Mouse (Mus musculus) kidney, embryonic 16.5 days (tissue): ENCODE measurements at regions not wholly inside any gene's neighbourhood (a gene's known extent, or its start where the extent isn't known, plus 50 kb on each side); places are given as distances from the start of the nearest gene placed in this dataset.

ENCODE experiments used
- ATAC-seq: fragments of 200-750 bp; cut with Nextera tagmentation; 2 replicates; pipeline ENCODE4 v1.8.0; 2017; ENCODE audit warnings: moderate TSS enrichment; ENCODE audit not compliant: low FRiP score, low TSS enrichment
- H3K27ac ChIP-seq: fragments of 300-500 bp; sonication (generic); 2 replicates; pipeline ENCODE4 v1.5.1; 2014; ENCODE audit warnings: low read length
- H3K27me3 ChIP-seq: fragments of 300-500 bp; sonication (generic); 2 replicates; pipeline ENCODE4 v1.6.1; 2014; ENCODE audit warnings: low read length, control low read depth, mixed read lengths; ENCODE audit not compliant: insufficient read depth
- H3K36me3 ChIP-seq: fragments of 300-500 bp; sonication (generic); 2 replicates; pipeline ENCODE4 v1.6.1; 2014; ENCODE audit warnings: low read length, control low read depth, mixed read lengths; ENCODE audit not compliant: insufficient read depth
- H3K4me1 ChIP-seq: fragments of 300-500 bp; sonication (generic); 2 replicates; pipeline ENCODE4 v1.6.1; 2014; ENCODE audit warnings: low read length, control low read depth, mixed read lengths; ENCODE audit not compliant: insufficient read depth
- H3K4me2 ChIP-seq: fragments of 300-500 bp; sonication (generic); replicated peaks from 2 replicates; pipeline ENCODE4 v1.6.1; 2014; ENCODE audit warnings: low read depth, low read length
- H3K4me3 ChIP-seq: fragments of 300-500 bp; sonication (generic); 2 replicates; pipeline ENCODE4 v1.5.1; 2014; ENCODE audit warnings: mild to moderate bottlenecking, low read length
- H3K9ac ChIP-seq: fragments of 300-500 bp; sonication (generic); replicated peaks from 2 replicates; pipeline ENCODE4 v1.6.1; 2014; ENCODE audit warnings: low read length
- H3K9me3 ChIP-seq: fragments of 300-500 bp; sonication (generic); 2 replicates; pipeline ENCODE4 v1.6.1; 2016; ENCODE audit warnings: low read length, control low read depth
- WGBS: fragments of 180-500 bp; shearing (Covaris S2); extraction: QIAGEN DNeasy Blood & Tissue Kit; methylation state at CpG from one replicate; pipeline ENCODE4 v1.1.7; 2014; 5-methylcytosine and 5-hydroxymethylcytosine counted together

GRCm38 (mm10) chr2:114879084-114879483 is 224.3 kb upstream of the Dph6 start:
- 63% methylated on average over 2 of the region's 2 CpGs for WGBS
- ATAC-seq = no peak
- H3K4me3 ChIP-seq = no peak overlapping the region
- H3K36me3 ChIP-seq = no peaks in the 10 kb centered on the region
- H3K9me3 ChIP-seq = no peaks in the 10 kb centered on the region
- no peaks in the 10 kb centered on the region for H3K4me1 ChIP-seq
- H3K9ac ChIP-seq = no peak overlapping the region
- no peak overlapping the region for H3K4me2 ChIP-seq
- no peaks in the 10 kb centered on the region for H3K27me3 ChIP-seq
- no peak overlapping the region for H3K27ac ChIP-seq

- 71% methylated on average over 2 of the region's 2 CpGs for WGBS
- Histone ChIP-seq H3K36me3 (no peaks in the 10 kb centered on the region), H3K27me3 (no peaks in the 10 kb centered on the region), H3K9me3 (no peaks in the 10 kb centered on the region), H3K27ac (no peak overlapping the region), H3K4me3 (no peak overlapping the region), H3K9ac (no peak overlapping the region), H3K4me2 (no peak overlapping the region), H3K4me1 (no peaks in the 10 kb centered on the region)
- ATAC-seq = no peak
These were observed 225.0 kb upstream of the Dph6 start for GRCm38 (mm10) chr2:114879784-114880183.

GRCm38 (mm10) chr2:114885734-114886260 is 231.0 kb upstream of the Dph6 start:
- no peaks in the 10 kb centered on the region for H3K36me3 ChIP-seq
- H3K4me1 ChIP-seq = no peaks in the 10 kb centered on the region
- no peak for ATAC-seq
- H3K27me3 ChIP-seq = no peaks in the 10 kb centered on the region
- H3K27ac ChIP-seq = no peak overlapping the region
- no peak overlapping the region for H3K4me2 ChIP-seq
- H3K9me3 ChIP-seq = no peaks in the 10 kb centered on the region
- no peak overlapping the region for H3K9ac ChIP-seq
- H3K4me3 ChIP-seq = no peak overlapping the region
- WGBS = 89% methylated on average over 2 of the region's 2 CpGs

- H3K9me3 ChIP-seq = no peaks in the 10 kb centered on the region
- H3K36me3 ChIP-seq = no peaks in the 10 kb centered on the region
- no peaks in the 10 kb centered on the region for H3K4me1 ChIP-seq
- no peak overlapping the region for H3K27ac ChIP-seq
- H3K4me2 ChIP-seq = no peak overlapping the region
- ATAC-seq = no peak
- 69% methylated on average over 2 of the region's 2 CpGs for WGBS
- H3K4me3 ChIP-seq = no peak overlapping the region
- H3K9ac ChIP-seq = no peak overlapping the region
- no peaks in the 10 kb centered on the region for H3K27me3 ChIP-seq
These were observed 244.0 kb upstream of the Dph6 start for GRCm38 (mm10) chr2:114898812-114899211.

GRCm38 (mm10) chr2:114911845-114912500 is 257.2 kb upstream of the Dph6 start:
- Histone ChIP-seq H3K27me3 (no peaks in the 10 kb centered on the region), H3K9me3 (no peaks in the 10 kb centered on the region), H3K27ac (no peak overlapping the region), H3K36me3 (no peaks in the 10 kb centered on the region), H3K4me2 (no peak overlapping the region; the same call in 1 of the 2 replicates), H3K4me3 (no peak overlapping the region), H3K4me1 (0 out of 2 replicates have a peak, but pooled peaks cover 5% of the 10 kb centered on the region), H3K9ac (no peak overlapping the region)
- peak; percentile 71; the same call in 1 of the 2 replicates for ATAC-seq
- 29% methylated on average over 7 of the region's 7 CpGs for WGBS

GRCm38 (mm10) chr2:114915025-114915690 is 260.4 kb upstream of the Dph6 start:
- no peak overlapping the region for H3K9ac ChIP-seq
- no peaks in the 10 kb centered on the region for H3K9me3 ChIP-seq
- WGBS = 60% methylated on average over 6 of the region's 6 CpGs
- no peaks in the 10 kb centered on the region for H3K27me3 ChIP-seq
- no peak overlapping the region for H3K27ac ChIP-seq
- no peak overlapping the region for H3K4me3 ChIP-seq
- no peak overlapping the region for H3K4me2 ChIP-seq
- no peaks in the 10 kb centered on the region for H3K36me3 ChIP-seq
- ATAC-seq = no peak
- H3K4me1 ChIP-seq = 0 out of 2 replicates have a peak, but pooled peaks cover 5% of the 10 kb centered on the region

GRCm38 (mm10) chr2:114918420-114919332 is 263.9 kb upstream of the Dph6 start:
- 60% methylated on average over 16 of the region's 16 CpGs for WGBS
- no peak overlapping the region for H3K4me3 ChIP-seq
- no peak overlapping the region for H3K9ac ChIP-seq
- H3K27ac ChIP-seq = no peak overlapping the region
- no peaks in the 10 kb centered on the region for H3K4me1 ChIP-seq
- peak; percentile 80 for ATAC-seq
- no peak overlapping the region for H3K4me2 ChIP-seq
- no peaks in the 10 kb centered on the region for H3K27me3 ChIP-seq
- H3K36me3 ChIP-seq = no peaks in the 10 kb centered on the region
- H3K9me3 ChIP-seq = no peaks in the 10 kb centered on the region

- 77% methylated on average over 2 of the region's 2 CpGs for WGBS
- ATAC-seq = no peak
- H3K4me2 ChIP-seq = no peak overlapping the region
These were observed 269.1 kb upstream of the Dph6 start for GRCm38 (mm10) chr2:114923911-114924310.

GRCm38 (mm10) chr2:114935436-114935835 is 280.7 kb upstream of the Dph6 start:
- WGBS = 62% methylated on average over 3 of the region's 3 CpGs
- H3K9me3 ChIP-seq = no peaks in the 10 kb centered on the region
- H3K27ac ChIP-seq = no peak overlapping the region
- no peaks in the 10 kb centered on the region for H3K27me3 ChIP-seq
- H3K9ac ChIP-seq = no peak overlapping the region
- no peak for ATAC-seq
- no peak overlapping the region for H3K4me2 ChIP-seq
- H3K36me3 ChIP-seq = no peaks in the 10 kb centered on the region
- no peaks in the 10 kb centered on the region for H3K4me1 ChIP-seq
- no peak overlapping the region for H3K4me3 ChIP-seq

More at GRCm38 (mm10) chr2:114923911-114924310, 269.1 kb upstream of the Dph6 start:
- Histone ChIP-seq H3K9ac (no peak overlapping the region), H3K36me3 (no peaks in the 10 kb centered on the region), H3K27ac (no peak overlapping the region), H3K9me3 (no peaks in the 10 kb centered on the region), H3K27me3 (no peaks in the 10 kb centered on the region), H3K4me1 (no peaks in the 10 kb centered on the region), H3K4me3 (no peak overlapping the region)
